Mouse (Mus musculus) G1E (cell line): ENCODE results near the gene Mamdc4.

Experiments used
- CTCF ChIP-seq: IDR thresholded peaks from 2 replicates; pipeline ENCODE4 v1.5.1; 2012; ENCODE audit warnings: low read depth, low read length, inconsistent platforms, mixed read lengths
- GATA1 ChIP-seq: IDR thresholded peaks from 2 replicates; pipeline ENCODE4 v1.6.1; 2012; ENCODE audit warnings: borderline replicate concordance, low read length, inconsistent platforms, mixed read lengths
- TAL1 ChIP-seq: conservative IDR thresholded peaks from 2 replicates; pipeline ENCODE4 v1.6.1; 2012; ENCODE audit warnings: low read depth, low read length, inconsistent platforms, mixed read lengths

DNA sequence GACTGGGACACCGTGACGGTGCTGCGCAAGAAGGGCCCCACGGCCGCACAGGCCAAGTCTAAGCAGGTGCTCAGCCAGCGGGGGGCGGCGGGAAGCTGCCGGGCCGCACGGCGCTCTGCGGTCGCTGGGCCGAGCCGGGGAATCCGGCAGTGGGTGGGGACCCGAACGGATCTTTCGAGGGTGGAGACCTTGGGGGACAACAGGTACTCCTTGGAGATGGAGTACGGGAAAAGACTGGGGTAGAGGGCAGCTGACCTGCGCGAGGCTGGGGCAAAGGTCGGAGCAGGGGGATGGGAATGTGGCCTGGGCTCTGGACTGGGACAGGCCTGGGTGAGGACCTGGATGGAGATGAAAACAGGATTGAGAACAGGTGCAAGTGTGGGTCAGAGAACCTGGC is 16.7 kb downstream of the Mamdc4 start:
- TF ChIP-seq GATA1 (no peak), TAL1 (no peak), CTCF (no peak)
